Mouse (Mus musculus): Measurements from ENCODE around the gene Acp5.
A peak's percentile ranks its signal among the peaks of the same experiment; 100 is the strongest.

Acp5 gene

GRCm38 (mm10) chr9:22139746-22140145 is 4.2 kb upstream of the Acp5 start:
- DNase-seq, result no peak

- DNase-seq, result peak; percentile 36
These were observed 3.0 kb upstream of the Acp5 start for GRCm38 (mm10) chr9:22138480-22138879.

GRCm38 (mm10) chr9:22136765-22137547 is 1.4 kb upstream of the Acp5 start:
- no peak for DNase-seq

GRCm38 (mm10) chr9:22134988-22135643 is 395 bp downstream of the Acp5 start:
- DNase-seq, result no peak

- DNase-seq, result no peak
These were observed 1.1 kb downstream of the Acp5 start for GRCm38 (mm10) chr9:22134246-22134890.

GRCm38 (mm10) chr9:22132220-22132619 is 3.3 kb downstream of the Acp5 start:
- DNase-seq, result no peak

- DNase-seq, result peak; percentile 68
These were observed 4.1 kb downstream of the Acp5 start for GRCm38 (mm10) chr9:22131226-22131981.

- no peak for DNase-seq
These were observed 10.1 kb downstream of the Acp5 start for GRCm38 (mm10) chr9:22125246-22126027.

- DNase-seq, result no peak
These were observed 11.3 kb downstream of the Acp5 start for GRCm38 (mm10) chr9:22124169-22124568.

GRCm38 (mm10) chr9:22123069-22123609 is 12.4 kb downstream of the Acp5 start:
- no peak for DNase-seq

- no peak for DNase-seq
These were observed 13.5 kb downstream of the Acp5 start for GRCm38 (mm10) chr9:22122005-22122404.

- DNase-seq, result no peak
These were observed 14.0 kb downstream of the Acp5 start for GRCm38 (mm10) chr9:22121545-22121944.

- DNase-seq, result no peak
These were observed 16.0 kb downstream of the Acp5 start for GRCm38 (mm10) chr9:22119543-22119942.

- peak; percentile 56 for DNase-seq
These were observed 17.6 kb downstream of the Acp5 start for GRCm38 (mm10) chr9:22117754-22118456.

- DNase-seq, result peak; percentile 96
These were observed 18.6 kb downstream of the Acp5 start, which contains the start of gene Elof1 for GRCm38 (mm10) chr9:22116740-22117426. Gene Elof1 (minus strand): TSS chr9:22117172.

- DNase-seq, result no peak
These were observed 19.4 kb downstream of the Acp5 start for GRCm38 (mm10) chr9:22116086-22116485.

GRCm38 (mm10) chr9:22115635-22116034 is 19.9 kb downstream of the Acp5 start:
- DNase-seq, result no peak

- DNase-seq, result no peak
These were observed 27.3 kb downstream of the Acp5 start for GRCm38 (mm10) chr9:22108194-22108593.

GRCm38 (mm10) chr9:22099922-22100321 is 35.6 kb downstream of the Acp5 start:
- DNase-seq, result no peak

GRCm38 (mm10) chr9:22098993-22099696 is 36.4 kb downstream of the Acp5 start, which contains the start of gene Cnn1:
Gene Cnn1 (plus strand): TSS chr9:22099216.
- peak; percentile 30 for DNase-seq
